Mouse (Mus musculus) ovary, postnatal 10 days (tissue): ENCODE measurements around the gene Slc4a10.

Experiments used
- DNase-seq: peaks from one replicate; pipeline ENCODE4 v3.0.0; 2022; ENCODE audit warnings: low spot score

Gene Slc4a10

DNA sequence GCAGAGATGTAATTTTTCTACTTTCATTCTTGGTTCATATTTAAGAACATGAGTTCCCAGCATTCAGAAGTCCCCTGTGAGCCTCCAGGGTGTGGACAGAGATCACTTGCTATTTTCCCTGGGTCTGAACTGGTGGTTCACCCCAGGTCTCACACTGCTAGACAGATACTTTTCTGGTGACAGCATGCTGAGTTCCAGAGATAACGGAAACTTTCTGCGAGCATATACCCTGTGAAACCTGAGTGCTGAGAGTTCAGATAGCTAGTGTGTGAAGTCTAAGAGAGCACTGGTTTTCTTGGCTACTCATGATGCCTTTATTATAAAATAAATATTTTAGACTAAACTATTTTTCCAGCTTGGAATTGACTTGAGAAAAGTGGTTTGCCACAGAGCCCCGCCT is 232.5 kb downstream of the Slc4a10 start:
- no peak for DNase-seq

DNA sequence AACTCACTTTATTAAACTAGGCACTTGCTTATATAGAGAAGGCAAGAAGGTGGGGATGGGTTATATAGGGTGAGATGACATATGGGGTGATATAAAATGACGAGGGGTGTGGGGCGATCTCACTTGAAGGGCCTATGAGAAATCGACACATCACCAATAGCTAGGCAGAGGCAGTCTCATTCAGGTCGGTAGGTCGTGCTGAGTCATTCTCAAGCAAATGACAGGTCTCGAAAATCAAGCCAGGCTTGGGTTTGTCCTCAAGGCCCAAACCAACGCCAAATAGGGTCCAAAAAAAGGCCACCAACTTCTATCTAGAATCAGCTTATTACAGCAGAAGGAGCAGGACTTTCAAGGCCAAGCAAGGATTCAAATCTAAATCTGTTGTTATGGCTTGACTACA is 233.5 kb downstream of the Slc4a10 start:
- DNase-seq: no peak

DNA sequence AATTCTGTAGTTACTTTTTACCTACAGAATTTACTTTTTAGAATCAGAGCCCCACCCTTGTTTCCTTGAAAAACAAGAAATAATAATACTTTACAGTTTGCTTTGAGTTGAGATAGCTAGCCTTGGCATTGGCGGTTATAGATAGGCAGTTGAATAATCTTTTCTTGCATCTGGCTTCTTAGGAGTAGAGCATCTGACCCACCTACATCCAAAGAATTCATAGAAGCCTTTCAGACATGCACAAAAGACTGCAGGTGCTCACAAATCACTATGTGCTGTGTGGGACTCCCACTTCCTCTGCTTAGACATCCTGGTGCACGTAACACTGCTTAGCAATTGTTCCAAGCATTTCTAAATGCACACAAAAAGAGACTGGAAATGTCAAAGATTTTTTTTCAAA is 238.8 kb downstream of the Slc4a10 start:
- no peak for DNase-seq

DNA sequence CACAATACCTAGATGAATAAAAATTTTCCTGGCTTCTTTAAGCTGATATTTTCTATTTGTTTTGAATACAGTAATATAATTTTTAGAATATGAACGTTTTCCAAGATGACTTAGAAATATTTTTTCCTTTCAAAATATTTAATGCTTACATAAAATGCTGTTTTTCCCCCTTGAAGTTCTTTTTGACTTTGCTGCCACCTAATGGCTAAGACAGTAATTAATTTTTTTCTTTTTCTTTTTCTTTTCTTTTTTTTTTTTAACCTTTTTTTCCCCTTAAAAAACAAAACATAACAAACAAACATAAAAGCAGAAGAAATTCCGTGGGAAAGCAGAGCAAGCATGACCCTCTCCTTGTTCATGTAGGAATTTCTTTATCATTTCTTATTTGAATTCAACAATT is 239.6 kb downstream of the Slc4a10 start:
- no peak for DNase-seq

DNA sequence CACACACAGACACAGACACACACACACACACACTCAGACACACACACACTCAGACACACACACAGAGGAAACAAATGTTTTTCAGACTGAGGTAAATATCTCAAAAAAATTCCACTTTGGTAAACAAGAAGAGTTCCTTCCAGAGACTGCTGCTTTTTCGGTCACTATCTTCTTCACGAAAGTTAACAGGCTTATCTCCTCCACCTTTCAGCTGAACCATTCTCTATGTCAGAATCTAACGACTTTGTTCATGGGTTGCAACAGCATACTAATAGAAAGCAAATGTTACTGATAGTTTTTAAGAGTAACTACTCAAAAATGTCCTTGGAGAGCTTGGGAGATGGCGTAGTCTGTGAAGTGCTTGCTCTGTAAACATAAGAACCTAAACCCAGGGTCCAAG is 241.3 kb downstream of the Slc4a10 start:
- DNase-seq: no peak

DNA sequence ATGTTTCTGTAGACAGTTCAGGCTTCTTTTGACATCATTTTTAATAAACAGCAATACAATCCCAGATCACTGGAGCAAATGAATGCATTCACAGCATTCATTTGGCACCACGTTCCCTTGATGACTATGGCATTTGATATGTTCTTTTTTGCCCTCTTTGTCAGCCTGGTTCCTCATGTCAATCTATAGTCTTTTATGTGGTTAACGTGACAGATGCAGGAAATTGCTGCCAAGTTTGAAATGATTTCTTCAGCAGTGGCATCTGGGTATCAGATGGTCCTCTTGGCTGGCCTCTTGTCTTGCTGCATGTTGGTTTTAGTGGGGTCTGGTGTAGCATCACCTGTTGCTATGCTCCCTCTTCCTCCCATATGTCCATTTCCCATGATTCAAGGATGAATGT is 247.6 kb downstream of the Slc4a10 start:
- DNase-seq: no peak

DNA sequence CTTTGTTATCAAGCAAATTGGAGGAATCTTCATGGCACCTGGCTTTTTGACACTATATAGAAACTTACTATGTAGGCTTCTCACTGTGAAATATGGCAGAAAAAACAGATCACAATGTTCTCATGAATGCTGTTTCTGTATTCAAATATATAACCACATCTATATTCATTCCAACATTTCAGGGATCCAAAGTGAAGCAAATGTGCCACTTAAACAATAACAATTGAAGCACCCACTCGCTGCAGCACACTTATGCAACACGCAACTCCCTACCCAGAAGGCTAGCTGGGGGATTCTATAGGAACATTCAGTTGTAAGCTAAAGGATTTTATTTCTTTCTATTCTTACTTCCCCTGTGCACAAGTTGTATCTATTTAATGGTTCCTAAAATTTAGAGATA is 255.5 kb downstream of the Slc4a10 start:
- DNase-seq: no peak

DNA sequence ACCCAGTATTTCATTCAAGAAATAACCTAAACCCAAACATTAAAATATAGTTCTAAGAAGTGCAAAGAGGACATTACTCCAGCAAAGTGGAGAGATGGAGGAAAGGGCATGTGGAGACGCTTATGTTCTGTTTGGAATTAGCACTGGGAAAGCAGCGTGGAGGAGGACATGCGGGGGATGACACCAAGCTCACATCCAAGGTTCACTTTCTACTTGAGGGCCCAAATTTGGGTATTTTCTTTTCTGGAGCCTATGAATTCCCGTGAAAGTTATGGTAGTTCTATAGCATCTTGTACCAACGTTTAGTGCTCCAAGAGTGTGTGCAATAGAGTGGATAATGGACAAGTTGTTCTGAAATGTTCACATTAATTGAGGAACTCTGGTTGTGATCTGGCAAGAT is 260.7 kb downstream of the Slc4a10 start:
- no peak for DNase-seq

DNA sequence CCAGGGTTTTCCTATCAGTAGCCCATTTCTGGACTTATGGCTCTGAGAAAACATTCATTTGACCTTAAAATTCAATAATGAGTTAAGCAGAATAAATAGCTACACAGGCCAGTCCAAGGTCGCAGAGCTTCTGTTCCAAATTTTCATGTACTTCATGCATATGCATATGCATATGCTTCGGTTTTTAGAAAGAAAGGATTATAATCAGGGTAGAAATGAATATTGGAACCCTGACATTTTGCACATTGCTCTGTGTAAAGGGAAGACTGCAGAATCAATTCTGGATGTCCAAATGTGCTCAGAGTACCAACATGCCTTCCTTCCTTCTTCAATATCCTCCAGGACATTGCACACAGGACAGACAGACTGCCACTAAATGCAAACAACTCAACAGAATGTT is 261.2 kb downstream of the Slc4a10 start:
- DNase-seq: no peak

DNA sequence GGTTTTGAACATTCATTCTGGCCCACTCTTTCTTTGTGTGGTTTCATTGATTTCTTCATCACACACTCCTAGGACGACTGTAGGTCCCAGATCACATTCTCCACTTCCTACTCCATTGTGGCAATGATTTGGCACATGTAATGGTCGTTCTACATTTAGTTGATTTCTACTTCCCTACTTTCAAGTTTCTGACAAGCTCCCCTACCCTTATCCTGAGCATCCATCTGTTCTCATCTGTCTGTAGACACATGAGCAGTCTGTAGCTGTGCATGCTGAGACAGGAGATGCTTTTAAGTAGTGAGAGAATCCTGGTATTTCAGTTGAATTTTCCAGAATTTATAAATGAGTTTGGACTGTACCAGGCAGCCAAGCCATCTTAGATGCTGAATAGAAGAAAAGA is 270.7 kb downstream of the Slc4a10 start:
- DNase-seq: no peak

DNA sequence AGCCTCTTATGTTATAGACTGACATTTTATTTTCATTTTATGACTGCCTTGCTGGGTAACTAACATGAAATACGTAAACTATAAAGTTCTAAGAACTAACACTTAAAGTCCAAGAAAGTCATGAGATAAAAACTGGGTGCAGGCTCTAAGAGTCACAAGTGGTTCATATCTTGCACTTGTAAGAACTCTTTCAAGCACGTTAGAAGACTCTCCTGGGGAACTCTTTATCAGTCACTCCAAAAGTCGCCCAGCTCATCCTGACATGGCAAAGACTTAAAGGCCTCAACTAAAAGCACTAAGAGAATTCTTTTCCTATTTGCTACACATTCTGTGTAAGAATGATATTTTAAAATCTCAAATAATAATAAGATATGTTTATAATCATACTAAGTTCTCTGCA is 273.2 kb downstream of the Slc4a10 start:
- no peak for DNase-seq

DNA sequence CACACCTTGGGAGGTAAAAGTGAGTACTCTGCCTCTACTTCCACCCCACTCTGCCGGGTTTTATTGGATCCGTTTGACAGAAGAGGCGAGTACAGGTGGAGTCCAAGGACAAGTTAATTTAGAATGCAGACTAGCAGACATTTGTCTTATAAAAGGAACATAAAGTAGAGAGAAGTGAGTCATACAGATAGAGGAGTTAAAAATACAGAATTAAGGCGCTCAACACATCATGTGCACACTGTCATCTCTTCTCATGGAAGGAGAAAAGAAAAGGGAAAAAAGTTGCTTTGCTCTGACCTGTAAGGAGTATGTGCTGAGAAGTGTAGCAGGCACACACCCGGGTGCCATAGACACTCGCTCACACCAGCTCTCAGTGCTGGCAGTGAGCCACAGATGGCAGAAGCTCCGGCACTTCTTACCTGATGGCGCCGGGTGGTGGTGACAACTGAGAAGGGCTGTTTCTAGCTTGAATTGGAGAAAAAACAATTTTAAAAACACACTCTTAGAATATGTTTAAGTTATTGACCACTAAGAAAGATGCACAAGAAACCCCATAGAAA is 276.9 kb downstream of the Slc4a10 start:
- DNase-seq: no peak

DNA sequence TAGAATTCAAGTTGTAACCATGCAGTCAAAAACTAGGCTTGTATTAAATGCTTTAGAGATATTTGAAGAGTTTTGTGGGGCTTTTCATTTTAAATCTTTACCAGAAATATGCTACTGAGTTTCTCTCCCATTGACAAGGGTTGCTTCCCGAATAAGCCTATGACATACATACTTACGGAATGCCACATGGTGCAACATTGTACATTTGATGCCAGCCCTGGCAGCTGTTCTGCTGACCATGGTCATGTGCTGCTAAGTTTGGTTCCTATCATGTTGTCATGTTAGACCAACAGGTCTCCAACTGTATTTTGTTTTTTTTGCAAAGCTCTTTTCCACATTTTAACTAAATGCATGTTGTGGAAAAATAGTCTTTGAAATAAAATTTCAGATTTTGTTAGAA is 279.1 kb downstream of the Slc4a10 start:
- DNase-seq: no peak

DNA sequence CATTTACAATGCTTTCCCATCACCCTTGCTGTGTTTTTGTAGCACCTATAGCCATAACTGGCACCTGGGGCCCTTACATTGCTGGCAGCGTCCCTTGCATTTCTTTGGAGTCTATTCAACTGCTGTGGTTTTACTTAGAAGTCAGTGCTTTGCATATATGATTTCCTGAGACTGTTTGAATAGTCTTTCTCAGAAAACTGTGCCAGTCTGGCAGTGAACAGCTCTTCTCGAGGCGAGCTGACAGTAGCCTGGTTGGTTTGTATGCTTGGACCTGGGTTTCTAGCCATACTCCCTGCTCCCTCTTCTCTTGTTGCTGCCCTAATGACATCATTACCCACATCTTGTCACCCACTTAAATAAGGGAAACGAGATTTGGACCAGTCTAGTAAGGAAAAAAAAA is 285.7 kb downstream of the Slc4a10 start:
- DNase-seq: no peak

DNA sequence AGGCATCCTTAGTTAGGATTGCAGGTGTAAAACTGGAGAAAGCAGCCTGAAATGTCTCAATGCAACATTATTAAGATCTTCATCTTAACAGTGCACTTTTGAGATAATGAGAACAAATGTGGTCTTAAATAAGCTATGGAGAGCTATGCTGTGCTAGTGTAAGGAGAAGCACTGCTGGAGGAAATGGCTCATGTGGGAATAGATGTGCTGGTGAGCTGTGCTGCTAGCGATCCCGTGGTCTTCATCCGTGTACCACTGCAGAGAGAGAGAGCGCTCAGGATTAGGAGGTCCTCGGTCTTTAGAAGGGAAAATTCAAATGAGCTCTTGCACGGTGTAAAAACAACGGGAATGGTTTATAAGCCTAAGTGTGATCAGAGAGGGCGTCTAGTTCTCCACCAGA is 286.2 kb downstream of the Slc4a10 start:
- no peak for DNase-seq

DNA sequence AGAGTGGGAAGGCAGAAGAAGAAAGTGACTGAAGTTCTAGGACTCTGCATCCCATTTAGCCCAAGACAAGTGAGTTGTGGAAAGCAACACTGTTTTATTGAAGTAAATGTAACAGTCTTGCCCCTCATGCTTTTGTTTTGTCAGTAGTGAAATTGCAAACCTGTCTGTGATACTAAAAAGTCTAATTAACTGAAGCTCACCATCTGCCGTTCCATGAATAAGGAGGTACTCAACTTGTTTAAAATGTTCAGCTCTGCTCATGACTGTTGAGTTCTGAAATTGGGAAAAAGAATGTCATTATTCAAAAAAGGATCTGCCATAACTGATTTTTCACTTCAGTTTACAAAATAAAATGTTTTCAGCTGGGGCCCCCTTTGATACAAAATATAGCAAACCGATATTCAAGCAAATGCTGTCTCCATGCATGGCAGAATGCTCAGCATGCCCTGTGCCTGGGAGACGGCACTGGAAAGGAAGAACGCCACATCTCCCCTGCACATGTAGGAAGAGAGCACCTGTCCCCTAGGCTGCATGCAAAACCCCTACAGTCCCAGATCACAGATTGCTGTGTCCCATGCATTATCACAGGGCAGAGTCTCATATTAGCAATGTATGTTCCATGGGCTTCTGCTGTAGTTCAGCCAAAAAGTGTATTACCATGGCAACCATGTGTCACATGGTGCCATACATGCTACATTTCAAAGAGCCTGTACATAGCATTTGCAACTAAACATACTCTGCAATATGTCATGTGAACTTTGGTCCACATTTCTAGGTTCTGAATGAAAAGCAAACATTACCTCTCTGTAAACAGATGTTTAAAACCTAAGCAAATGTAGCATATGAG is 288.4 kb downstream of the Slc4a10 start:
- DNase-seq: no peak

DNA sequence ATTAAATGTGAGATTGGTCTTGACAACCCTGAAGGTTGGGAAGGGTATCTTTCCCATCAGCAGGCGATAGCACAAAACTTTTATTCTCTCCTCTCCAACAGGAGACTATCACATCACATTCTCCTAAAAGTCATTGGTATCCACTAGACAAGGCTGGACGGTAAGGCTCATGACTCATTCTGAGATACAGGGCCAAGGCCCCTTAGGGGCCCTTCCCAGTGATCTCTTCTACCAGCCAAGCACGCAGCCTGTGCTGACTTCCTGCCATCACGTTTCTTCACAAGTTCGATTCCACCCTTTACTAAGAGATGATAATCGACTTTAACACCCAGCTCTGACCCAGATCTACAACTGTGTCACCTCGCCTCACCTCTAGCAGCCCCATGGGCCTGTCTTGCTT is 290.8 kb downstream of the Slc4a10 start:
- DNase-seq: no peak

DNA sequence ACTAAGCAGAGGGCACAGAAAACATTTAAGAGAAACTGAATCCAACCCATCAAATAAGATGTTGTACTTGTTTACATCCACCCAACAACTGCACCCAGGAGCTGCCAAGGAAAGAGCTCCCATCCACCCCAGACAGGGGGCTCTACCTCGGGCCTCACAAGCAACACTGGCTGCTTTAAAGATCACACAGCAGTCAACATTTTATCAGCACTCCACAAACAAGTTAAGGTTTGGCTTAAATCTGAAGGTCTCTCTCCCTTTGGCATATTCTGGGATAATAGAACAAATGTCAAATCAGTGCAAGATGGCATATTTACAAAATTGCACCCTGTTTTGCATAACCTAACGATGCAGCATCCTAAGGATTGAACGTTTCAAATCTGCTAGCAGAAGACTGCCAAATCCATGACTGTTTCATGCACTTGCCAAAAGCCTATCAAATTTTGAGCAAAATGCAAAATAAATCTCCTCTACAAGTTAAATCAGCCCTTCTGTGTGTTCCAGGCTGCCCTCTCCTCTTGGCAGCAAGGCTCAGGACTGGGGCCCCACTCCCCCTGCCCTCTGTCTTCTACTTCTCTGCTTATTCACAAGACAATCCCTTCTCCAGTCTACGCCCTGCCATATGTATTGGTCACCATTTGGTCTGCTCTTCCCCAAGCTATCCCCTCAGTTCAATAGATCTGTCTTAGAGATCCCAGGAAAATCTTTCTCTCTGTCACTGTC is 293.1 kb downstream of the Slc4a10 start:
- no peak for DNase-seq

DNA sequence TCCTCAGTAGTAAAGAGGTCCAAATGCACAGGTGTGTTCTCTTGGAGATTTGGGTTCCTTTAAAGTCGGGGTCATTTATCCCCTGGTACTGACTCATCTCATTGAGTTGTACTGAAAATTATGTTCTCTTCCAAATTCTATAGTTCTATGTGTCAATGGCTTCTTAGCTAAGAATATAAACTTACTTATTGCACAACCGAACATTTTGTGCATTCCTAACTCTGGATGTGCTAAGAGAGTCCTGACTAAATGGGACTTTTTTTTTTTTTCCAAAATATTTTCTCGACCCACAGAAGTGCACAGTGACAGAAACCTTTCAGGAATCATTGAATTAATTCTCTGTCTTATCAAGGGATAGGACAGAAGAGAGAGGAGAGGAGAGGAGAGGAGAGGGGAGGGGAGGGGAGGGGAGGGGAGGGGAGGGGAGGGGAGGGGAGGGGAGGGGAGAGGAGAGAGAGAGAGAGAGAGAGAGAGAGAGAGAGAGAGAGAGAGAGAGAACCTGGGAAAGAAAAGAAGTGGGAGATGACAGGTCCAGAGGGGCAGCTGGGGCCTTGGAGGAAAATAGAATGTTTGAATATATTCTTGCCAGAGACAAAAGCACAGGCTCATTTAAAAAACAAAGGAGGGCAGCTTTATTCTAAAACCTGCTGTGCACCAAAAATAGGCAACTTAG is 294.9 kb downstream of the Slc4a10 start:
- no peak for DNase-seq

DNA sequence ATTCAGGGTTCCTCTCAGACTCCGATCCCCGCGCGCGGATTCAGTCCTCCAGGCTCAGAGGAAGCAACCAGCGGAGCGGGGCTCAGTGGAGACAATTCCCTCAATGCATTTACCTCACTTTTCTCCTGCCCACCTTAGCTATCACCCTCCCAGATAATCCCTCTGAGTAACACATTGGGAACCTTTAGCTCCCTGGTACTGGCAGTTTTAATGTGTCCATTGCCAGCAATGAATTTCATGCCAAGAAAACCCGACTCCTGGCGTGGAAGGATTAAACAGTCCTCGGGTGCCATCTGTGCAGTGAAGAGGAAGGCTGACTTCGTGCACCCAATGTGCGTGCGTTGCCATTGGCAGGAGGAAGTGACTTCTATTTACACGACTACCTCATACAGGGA is 295.5 kb downstream of the Slc4a10 start:
- DNase-seq: no peak

DNA sequence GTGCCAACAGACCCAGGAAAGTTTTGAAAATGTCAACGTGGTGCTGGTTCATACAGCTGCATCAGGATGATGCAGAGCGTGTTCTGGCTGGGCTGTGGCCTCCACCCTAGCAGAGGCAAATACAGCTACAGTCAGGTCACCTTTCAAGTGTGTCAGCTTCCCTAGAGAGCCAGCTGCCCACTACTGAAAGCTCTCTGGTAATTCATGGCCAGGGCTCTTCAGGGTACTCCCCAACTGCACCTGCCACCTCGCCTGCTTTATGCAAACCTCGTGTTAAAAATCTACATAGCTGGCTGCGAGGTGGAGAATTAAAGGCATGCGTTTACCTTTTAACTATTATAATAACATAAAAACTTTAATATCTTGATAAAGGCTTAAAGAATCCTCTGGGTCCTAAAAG is 298.1 kb downstream of the Slc4a10 start:
- DNase-seq: no peak

DNA sequence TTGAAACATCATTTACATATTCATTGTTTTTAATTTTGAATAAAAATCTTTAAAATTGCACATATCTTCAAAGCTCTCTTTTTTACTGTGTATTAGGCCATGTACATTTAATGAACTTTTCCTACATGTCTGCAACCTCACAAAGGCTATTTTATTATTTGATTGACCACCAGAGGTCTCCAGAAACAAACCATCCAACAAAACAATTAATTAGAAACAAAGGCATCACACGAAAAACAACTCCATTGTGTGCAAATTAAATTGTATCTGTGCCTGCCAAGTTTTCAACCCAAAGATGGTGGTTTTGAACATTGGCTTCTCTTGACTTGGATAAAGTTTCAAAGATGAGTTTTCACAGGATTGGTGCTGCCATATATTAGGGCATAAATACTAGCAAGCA is 300.5 kb downstream of the Slc4a10 start:
- no peak for DNase-seq

DNA sequence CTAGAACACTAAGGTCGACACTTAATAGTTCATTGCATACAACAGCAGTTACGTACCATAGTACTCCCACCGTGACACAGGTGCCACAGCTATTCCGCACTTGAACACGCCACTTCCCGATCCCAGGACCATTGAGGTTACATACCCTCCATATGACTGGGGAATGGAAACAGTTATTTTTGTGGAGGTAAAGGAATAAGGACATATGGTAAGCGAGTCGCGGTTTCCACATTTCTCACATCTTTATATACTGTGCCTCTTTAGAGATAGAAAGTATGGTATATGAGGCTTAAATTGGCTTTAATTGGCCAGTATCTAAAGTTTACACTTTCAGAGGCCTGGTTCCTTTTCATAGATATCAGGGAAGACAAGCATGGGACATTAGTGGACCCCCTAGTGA is 301.5 kb downstream of the Slc4a10 start:
- no peak for DNase-seq
